Mouse (Mus musculus) myocyte (in vitro differentiated cells): Measurements from ENCODE around the gene Acer3. TPM values are rescaled to one million over a fixed set of nuclear protein-coding genes. Genes with fewer than 3 reads are reported as not detected.

Source experiments
- H3K27me3 ChIP-seq: one replicate; pipeline ENCODE4 v1.6.1; 2011; ENCODE audit not compliant: control insufficient read depth, insufficient read depth, insufficient read length
- H3K36me3 ChIP-seq: one replicate; pipeline ENCODE4 v1.6.1; 2011; ENCODE audit not compliant: control insufficient read depth, insufficient read depth
- H3K4me2 ChIP-seq: one replicate; pipeline ENCODE4 v1.6.1; 2011; ENCODE audit warnings: low read depth, control low read depth
- H3K4me3 ChIP-seq: one replicate; pipeline ENCODE4 v1.5.1; 2011; ENCODE audit warnings: mild to moderate bottlenecking, control low read depth, moderate library complexity
- H3K79me2 ChIP-seq: one replicate; pipeline ENCODE4 v1.6.1; 2011; ENCODE audit not compliant: control insufficient read depth, insufficient read depth
- H3ac ChIP-seq: one replicate; pipeline ENCODE4 v1.6.1; 2011; ENCODE audit not compliant: control insufficient read depth, insufficient read length
- CEBPB ChIP-seq: IDR thresholded peaks from 2 replicates; pipeline ENCODE4 v1.6.1; 2011; ENCODE audit warnings: mild to moderate bottlenecking, moderate library complexity; ENCODE audit not compliant: poor library complexity, insufficient read depth, severe bottlenecking
- E2F4 ChIP-seq: IDR thresholded peaks from one replicate; pipeline ENCODE4 v1.6.1; 2011; ENCODE audit warnings: mild to moderate bottlenecking, control low read depth, moderate library complexity; ENCODE audit not compliant: insufficient read depth
- MAX ChIP-seq: IDR thresholded peaks from one replicate; pipeline ENCODE4 v1.6.1; 2011; ENCODE audit warnings: low read depth, mild to moderate bottlenecking, control low read depth
- MYOD1 ChIP-seq, 3 experiments: IDR thresholded peaks; one replicate each; pipeline ENCODE4 v1.6.1; 2011; ENCODE audit warnings: control low read depth in 2 of 3, low read depth in 2 of 3, mild to moderate bottlenecking in 2 of 3, moderate library complexity in 1 of 3; ENCODE audit not compliant: insufficient read length in 2 of 3, control insufficient read depth in 1 of 3
- MYOG ChIP-seq, 3 experiments: IDR thresholded peaks; one replicate each; pipeline ENCODE4 v1.6.1; 2011; ENCODE audit warnings: control low read depth in 2 of 3, low read depth in 2 of 3, mild to moderate bottlenecking in 2 of 3; ENCODE audit not compliant: insufficient read length in 2 of 3, control insufficient read depth in 1 of 3, insufficient read depth in 1 of 3
- POLR2A ChIP-seq: IDR thresholded peaks from one replicate; pipeline ENCODE4 v1.6.1; 2011; ENCODE audit warnings: low read depth, mild to moderate bottlenecking, control low read depth, moderate library complexity; ENCODE audit not compliant: insufficient read length
- POLR2AphosphoS2 ChIP-seq: IDR thresholded peaks from one replicate; pipeline ENCODE4 v1.6.1; 2011; ENCODE audit warnings: low read depth, control low read depth; ENCODE audit not compliant: insufficient read length
- REST ChIP-seq: IDR thresholded peaks from one replicate; pipeline ENCODE4 v1.6.1; 2011; ENCODE audit warnings: mild to moderate bottlenecking, control low read depth, moderate library complexity; ENCODE audit not compliant: insufficient read depth, insufficient read length
- SRF ChIP-seq: IDR thresholded peaks from one replicate; pipeline ENCODE4 v1.6.1; 2011; ENCODE audit warnings: low read depth; ENCODE audit not compliant: control insufficient read depth, insufficient read length
- TCF12 ChIP-seq: IDR thresholded peaks from one replicate; pipeline ENCODE4 v1.6.1; 2011; ENCODE audit warnings: mild to moderate bottlenecking, control low read depth; ENCODE audit not compliant: poor library complexity, insufficient read depth, severe bottlenecking
- TCF3 ChIP-seq: IDR thresholded peaks from one replicate; pipeline ENCODE4 v1.6.1; 2011; ENCODE audit warnings: low read depth, control low read depth; ENCODE audit not compliant: insufficient read length
- USF1 ChIP-seq: IDR thresholded peaks from one replicate; pipeline ENCODE4 v1.6.1; 2011; ENCODE audit warnings: low read depth, mild to moderate bottlenecking, control low read depth, moderate library complexity
- polyA plus RNA-seq: library from polyadenylated mRNA; unstranded; fragments of >200 nt; fragmentation: generic; extraction: Trizol; gene quantifications from one replicate; pipeline ENCODE4 v1.2.1, GENCODE M21; 2012; ENCODE audit warnings: missing spikeins

Gene Acer3
- polyA plus RNA-seq, 1 experiment: 9.1 TPM

DNA sequence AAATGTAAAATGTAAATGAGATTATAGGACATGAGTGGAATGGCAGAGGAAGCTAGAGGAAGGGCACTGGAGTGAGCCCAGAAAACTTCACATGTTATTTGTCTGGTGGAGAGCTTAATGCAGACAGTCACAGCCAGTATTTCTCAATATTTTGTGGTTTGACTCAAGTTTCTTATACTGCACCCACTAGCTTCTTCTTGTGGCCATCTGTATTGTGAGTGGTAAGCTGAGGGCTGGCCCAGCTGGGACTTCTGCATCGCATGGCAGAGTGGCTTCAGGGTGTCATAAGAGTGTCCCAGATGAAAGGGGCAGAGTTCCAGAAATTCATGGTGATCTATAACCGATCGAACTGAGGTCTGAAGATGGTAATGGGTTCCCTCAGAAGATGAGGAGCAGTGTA lies 120.6 kb downstream of the Acer3 start:
- Histone ChIP-seq H3K27me3 (peaks cover 4% of the 10 kb centered on the region), H3K79me2 (no peaks in the 10 kb centered on the region), H3ac (no peak overlapping the region), H3K4me3 (no peak overlapping the region), H3K36me3 (no peaks in the 10 kb centered on the region), H3K4me2 (no peak overlapping the region)
- TF ChIP-seq MYOD1 (IDR thresholded peaks at IDR 0.05; ENCODE audit: control insufficient read depth in 1 of 3, insufficient read length in 2 of 3, low read depth in 2 of 3): no peak
- no peak for TF ChIP-seq POLR2A
- TF ChIP-seq MYOG (IDR thresholded peaks at IDR 0.05; ENCODE audit: control insufficient read depth in 1 of 3, insufficient read depth in 1 of 3, insufficient read length in 2 of 3, low read depth in 2 of 3): no peak
- no peak for TF ChIP-seq CEBPB

DNA sequence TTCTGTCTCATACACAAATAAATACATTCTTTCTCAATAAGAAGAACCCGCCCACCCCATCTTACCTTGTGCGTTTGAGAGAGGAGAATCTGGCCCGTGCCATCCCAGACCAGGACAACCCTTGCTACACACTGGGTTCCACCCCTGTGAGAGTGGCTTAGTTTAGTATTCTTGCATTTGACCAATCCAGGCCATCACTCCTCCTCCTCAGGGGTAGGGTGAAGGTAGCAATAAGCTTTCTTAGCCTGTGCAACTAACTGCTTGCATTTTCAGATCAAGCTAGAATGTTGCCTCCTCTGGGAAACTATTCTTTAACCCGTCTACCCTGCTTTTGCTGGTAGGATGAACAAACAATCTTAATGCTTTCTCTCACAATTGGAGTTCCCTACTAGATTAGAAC lies 121.6 kb downstream of the Acer3 start, which contains the start of gene B3gnt6:
TSS of gene B3gnt6 (minus strand) at position 101 of the 400 bp plus-strand sequence.
- Histone ChIP-seq H3K4me3 (no peak within 1 kb of the TSS), H3K36me3 (no peaks in the 10 kb centered on the region), H3K27me3 (peaks cover 5% of the 10 kb centered on the region), H3K79me2 (no peaks in the 10 kb centered on the region), H3K4me2 (no peak within 1 kb of the TSS), H3ac (no peak within 1 kb of the TSS)
- no peak for TF ChIP-seq POLR2A
- TF ChIP-seq SRF: no peak
- TF ChIP-seq TCF3: no peak
- no peak for TF ChIP-seq USF1
- no peak for TF ChIP-seq MAX
- TF ChIP-seq MYOG (IDR thresholded peaks at IDR 0.05; ENCODE audit: control insufficient read depth in 1 of 3, insufficient read depth in 1 of 3, insufficient read length in 2 of 3, low read depth in 2 of 3): no peak
- no peak for TF ChIP-seq E2F4
- no peak for TF ChIP-seq REST
- TF ChIP-seq MYOD1 (IDR thresholded peaks at IDR 0.05; ENCODE audit: control insufficient read depth in 1 of 3, insufficient read length in 2 of 3, low read depth in 2 of 3): no peak
- no peak for TF ChIP-seq CEBPB
- TF ChIP-seq POLR2AphosphoS2: no peak
- TF ChIP-seq TCF12: no peak

DNA sequence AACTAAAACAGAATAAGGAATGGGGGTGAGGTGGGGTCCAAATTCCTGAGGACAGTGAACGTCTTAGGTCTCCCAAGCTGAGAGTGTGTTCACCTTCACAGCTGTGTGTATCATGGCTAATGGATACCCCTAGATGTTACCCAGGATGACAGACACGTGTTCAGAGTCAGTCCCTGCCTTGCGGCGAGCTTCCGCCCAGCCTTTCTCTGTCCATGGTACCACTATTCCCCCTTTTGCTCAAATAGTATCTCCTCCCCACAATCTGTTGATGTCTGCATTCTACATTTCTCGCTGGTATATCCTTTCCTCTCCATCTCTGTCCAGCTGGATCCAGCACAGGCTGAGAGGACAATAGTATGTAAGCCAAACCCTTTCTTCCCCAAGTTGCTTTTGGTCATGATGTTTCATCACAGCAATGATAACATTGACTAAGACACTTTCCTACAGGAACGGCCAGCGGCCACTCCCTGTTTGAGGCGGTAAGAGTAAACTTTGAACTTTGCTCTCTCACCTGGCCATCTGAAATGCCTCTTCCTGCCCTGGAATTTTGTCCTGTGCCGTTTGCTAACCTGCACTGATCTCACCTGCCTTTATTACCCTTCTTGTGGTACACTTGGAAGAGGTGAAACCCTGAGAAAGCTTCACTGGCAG lies 125.7 kb downstream of the Acer3 start:
- Histone ChIP-seq H3ac (no peak overlapping the region), H3K36me3 (no peaks in the 10 kb centered on the region), H3K79me2 (no peaks in the 10 kb centered on the region), H3K4me2 (no peak overlapping the region), H3K27me3 (peaks cover 25% of the 10 kb centered on the region), H3K4me3 (no peak overlapping the region)
- TF ChIP-seq CEBPB: no peak
- no peak for TF ChIP-seq E2F4
- no peak for TF ChIP-seq POLR2A
- TF ChIP-seq REST: peak; percentile 53
- TF ChIP-seq USF1: no peak
- TF ChIP-seq MYOD1 (IDR thresholded peaks at IDR 0.05; ENCODE audit: control insufficient read depth in 1 of 3, insufficient read length in 2 of 3, low read depth in 2 of 3): no peak
- no peak for TF ChIP-seq SRF

DNA sequence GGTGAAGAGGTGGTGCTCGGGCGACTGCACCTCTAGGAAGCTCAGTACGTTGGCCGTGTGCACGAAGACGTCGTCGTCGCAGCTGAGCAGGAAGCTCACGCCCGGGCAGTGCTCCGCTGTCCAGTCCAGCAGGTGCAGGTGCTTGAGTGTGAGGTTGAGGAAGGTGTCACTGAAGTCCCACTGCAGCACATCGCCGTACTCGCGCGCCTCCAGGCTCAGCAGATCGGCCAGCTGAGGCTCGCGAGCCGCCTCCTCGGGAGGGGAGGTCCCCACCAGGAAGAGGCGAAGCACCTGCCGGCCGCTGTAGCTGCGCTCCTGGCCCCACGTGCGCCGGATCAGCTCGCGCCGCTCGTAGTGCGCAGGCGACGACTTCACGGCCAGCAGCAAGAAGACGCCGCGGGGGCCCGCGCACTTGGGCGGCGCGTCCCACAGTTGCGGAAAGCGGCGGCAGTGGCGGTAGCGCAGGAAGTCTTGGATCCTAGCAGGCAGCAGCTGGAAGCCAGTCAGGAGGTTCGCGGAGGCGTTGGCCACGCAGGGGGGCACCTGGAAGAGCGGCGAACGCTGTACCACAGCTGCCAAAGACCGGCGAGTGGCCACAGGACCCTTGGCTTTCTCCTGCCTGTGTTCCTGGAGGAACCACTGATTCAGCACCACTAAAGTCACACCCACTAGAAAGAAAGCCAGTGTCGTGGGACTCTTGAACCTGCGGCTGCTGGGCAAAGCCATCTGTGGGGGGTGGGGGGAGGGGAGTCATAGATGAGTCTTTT lies 126.8 kb downstream of the Acer3 start:
- H3K27me3 ChIP-seq: peaks cover 25% of the 10 kb centered on the region
- no peak overlapping the region for H3K4me2 ChIP-seq
- TF ChIP-seq USF1 (no peak), MYOD1 (IDR thresholded peaks at IDR 0.05; ENCODE audit: control insufficient read depth in 1 of 3, insufficient read length in 2 of 3, low read depth in 2 of 3) (no peak), REST (no peak), TCF12 (no peak), POLR2AphosphoS2 (no peak), E2F4 (no peak), TCF3 (no peak), MAX (no peak), SRF (no peak), POLR2A (no peak), CEBPB (no peak), MYOG (IDR thresholded peaks at IDR 0.05; ENCODE audit: control insufficient read depth in 1 of 3, insufficient read depth in 1 of 3, insufficient read length in 2 of 3, low read depth in 2 of 3) (no peak)

More for the DNA sequence above, 126.8 kb downstream of the Acer3 start:
- Histone ChIP-seq H3ac (no peak overlapping the region), H3K36me3 (no peaks in the 10 kb centered on the region), H3K79me2 (no peaks in the 10 kb centered on the region), H3K4me3 (no peak overlapping the region)
